Mouse (Mus musculus) neural tube, embryonic 12.5 days (tissue): Measurements from ENCODE around the gene Eif4e2. TPM values are rescaled to one million over a fixed set of nuclear protein-coding genes. Genes with fewer than 3 reads are reported as not detected.

Source experiments
- ATAC-seq: fragments of 200-750 bp; cut with Nextera tagmentation; 2 replicates; pipeline ENCODE4 v1.8.0; 2017; ENCODE audit warnings: low read depth, mild to moderate bottlenecking, moderate TSS enrichment, moderate library complexity; ENCODE audit not compliant: low FRiP score
- H3K27ac ChIP-seq: fragments of 300-500 bp; sonication (generic); 2 replicates; pipeline ENCODE4 v1.5.1; 2016
- H3K27me3 ChIP-seq: fragments of 300-500 bp; sonication (generic); replicated peaks from 2 replicates; pipeline ENCODE4 v1.6.1; 2016; ENCODE audit warnings: mild to moderate bottlenecking
- H3K36me3 ChIP-seq: fragments of 300-500 bp; sonication (generic); 2 replicates; pipeline ENCODE4 v1.6.1; 2016; ENCODE audit warnings: mild to moderate bottlenecking
- H3K4me1 ChIP-seq: fragments of 300-500 bp; sonication (generic); 2 replicates; pipeline ENCODE4 v1.6.1; 2016
- H3K4me2 ChIP-seq: fragments of 300-500 bp; sonication (generic); replicated peaks from 2 replicates; pipeline ENCODE4 v1.6.1; 2016; ENCODE audit warnings: mild to moderate bottlenecking
- H3K4me3 ChIP-seq: fragments of 300-500 bp; sonication (generic); 2 replicates; pipeline ENCODE4 v1.5.1; 2016
- H3K9ac ChIP-seq: fragments of 300-500 bp; sonication (generic); 2 replicates; pipeline ENCODE4 v1.6.1; 2016; ENCODE audit warnings: mild to moderate bottlenecking
- H3K9me3 ChIP-seq: fragments of 300-500 bp; sonication (generic); 2 replicates; pipeline ENCODE4 v1.6.1; 2016; ENCODE audit warnings: mild to moderate bottlenecking
- WGBS: fragments of 180-500 bp; shearing (Covaris S2); methylation state at CpG from one replicate; pipeline ENCODE4 v1.1.7; 2016; 5-methylcytosine and 5-hydroxymethylcytosine counted together
- polyA plus RNA-seq: library from polyadenylated mRNA; unstranded; fragments of >200 nt; fragmentation: Nextera tagmentation; extraction: Ambion mirVana; gene quantifications from 2 replicates; pipeline ENCODE4 v1.2.1, GENCODE M21; 2016

Eif4e2 gene
- polyA plus RNA-seq, 1 experiment from 2014 or later, result 150 TPM

DNA sequence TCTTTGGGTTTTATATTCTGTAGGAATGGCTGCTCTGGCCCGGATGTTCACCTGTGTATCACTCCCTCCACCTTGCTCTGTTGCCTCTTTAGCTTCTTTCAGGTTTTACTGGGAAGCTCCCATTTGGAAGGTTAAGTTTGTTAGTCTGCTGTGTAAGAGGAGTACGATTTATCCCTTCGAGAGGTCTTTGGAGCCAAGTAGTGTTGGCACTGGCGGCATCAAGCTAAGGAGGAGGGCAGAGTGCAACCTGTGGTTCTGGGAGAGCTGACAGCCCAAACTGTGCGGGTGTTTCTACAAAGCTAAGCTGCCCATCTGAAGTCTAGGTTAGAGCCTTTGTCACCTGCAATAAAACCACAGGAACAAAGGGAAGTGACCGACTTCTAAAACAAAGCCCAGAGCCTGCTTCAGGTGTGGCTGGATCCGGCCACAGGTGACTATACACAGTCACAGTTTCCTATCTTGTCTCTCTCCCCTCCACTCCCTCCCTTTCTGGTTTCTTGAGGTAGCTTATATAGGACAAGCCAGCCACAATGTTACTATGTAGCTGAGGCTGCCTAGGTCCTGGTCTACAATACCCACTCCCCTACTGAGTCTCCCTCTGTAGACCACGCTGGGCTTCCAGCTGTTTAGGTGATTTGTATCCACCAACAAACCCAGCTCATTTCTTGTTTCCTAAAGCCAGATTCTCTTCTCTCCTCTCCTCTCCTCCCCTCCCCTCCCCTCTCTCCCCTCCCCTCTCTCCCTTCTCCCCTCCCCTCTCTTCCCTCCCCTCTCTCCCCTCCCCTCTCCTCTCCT, 52.8 kb downstream of the Eif4e2 start:
- Histone ChIP-seq H3K27me3 (peaks cover 76% of the 10 kb centered on the region), H3K9ac (no peak overlapping the region), H3K9me3 (no peaks in the 10 kb centered on the region), H3K27ac (no peak overlapping the region), H3K4me2 (no peak overlapping the region), H3K4me1 (peaks cover 35% of the 10 kb centered on the region), H3K36me3 (no peaks in the 10 kb centered on the region), H3K4me3 (no peak overlapping the region)
- no peak for ATAC-seq
- 14% methylated on average over 8 of the region's 8 CpGs for WGBS

- H3K4me1 ChIP-seq, result peaks cover 21% of the 10 kb centered on the region
- no peak overlapping the region for H3K4me3 ChIP-seq
- 0 out of 2 replicates have a peak overlapping the region, but pooled peaks have one; percentile 36 for H3K4me2 ChIP-seq
- H3K27me3 ChIP-seq, result peaks cover 41% of the 10 kb centered on the region
- H3K36me3 ChIP-seq, result no peaks in the 10 kb centered on the region
- WGBS, result 34% methylated on average over 3 of the region's 3 CpGs
- no peak overlapping the region for H3K9ac ChIP-seq
- no peaks in the 10 kb centered on the region for H3K9me3 ChIP-seq
- no peak for ATAC-seq
- no peak overlapping the region for H3K27ac ChIP-seq
Measured at GRCm38 (mm10) chr1:87270204-87270603, 56.5 kb downstream of the Eif4e2 start.

DNA sequence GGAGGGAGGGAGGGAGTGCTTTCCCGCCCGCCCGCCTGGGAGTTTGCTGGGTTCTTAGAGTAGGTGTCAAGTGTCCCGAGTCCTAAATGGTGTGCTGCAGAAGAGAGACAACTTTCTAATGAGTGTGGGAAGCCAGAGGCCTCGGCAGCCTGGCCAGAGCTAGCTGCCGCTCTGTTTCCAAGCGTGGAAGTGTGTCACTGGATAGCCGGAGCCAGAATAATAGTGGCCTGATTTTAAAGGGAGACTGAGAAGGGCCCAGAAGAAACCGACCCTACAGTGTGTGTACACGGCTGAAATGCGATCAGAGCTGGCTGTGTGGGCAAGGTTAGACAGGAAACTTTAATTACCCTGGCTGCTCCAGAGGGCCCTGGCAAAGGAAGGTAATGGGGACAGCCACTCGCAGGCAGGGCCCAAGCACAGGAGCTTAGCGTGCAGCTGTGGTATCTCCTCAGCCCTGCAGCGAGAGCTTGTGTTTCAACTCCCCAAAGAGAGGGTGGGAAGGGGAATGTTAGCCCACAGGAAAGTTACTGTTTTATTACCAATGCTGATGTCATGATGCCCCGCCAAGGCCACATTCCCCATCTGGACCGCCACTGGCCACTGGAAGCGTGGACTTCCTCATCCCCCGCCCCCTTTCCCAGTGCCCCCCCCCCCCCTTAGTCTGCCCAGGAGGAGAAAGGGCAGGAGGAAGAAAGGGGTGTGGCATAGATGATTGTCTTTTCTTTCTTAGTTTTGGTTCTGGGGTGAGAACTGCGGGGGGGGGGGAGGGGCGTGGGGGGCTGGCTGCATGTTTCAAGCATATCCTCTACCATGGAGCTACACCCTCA, 57.1 kb downstream of the Eif4e2 start:
- no peaks in the 10 kb centered on the region for H3K9me3 ChIP-seq
- H3K27me3 ChIP-seq, result peaks cover 35% of the 10 kb centered on the region
- H3K27ac ChIP-seq, result no peak overlapping the region
- WGBS, result 10% methylated on average over 18 of the region's 20 CpGs
- H3K9ac ChIP-seq, result no peak overlapping the region
- no peaks in the 10 kb centered on the region for H3K36me3 ChIP-seq
- peaks cover 14% of the 10 kb centered on the region for H3K4me1 ChIP-seq
- peak overlapping the region; percentile 36 for H3K4me2 ChIP-seq
- ATAC-seq, result 0 out of 2 replicates have a peak, but pooled peaks have one; percentile 17
- H3K4me3 ChIP-seq, result no peak overlapping the region

DNA sequence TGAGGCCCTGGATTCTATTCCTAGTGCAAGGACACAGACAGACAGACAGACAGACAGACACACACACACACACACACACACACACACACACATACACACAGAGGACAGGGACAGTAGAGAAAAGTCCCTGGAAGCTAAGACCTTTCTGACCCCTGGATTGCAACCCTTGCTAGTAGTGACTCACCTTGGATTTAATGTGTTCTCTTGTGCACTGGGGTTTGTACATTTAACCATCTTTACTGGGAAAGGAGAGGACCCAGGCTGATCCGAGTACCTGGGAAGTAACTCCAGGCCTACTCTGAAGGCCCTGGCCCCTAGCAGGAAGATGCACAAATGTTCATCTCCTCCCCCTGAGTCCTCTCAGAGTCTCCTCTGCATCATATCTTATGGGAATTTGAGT, 57.9 kb downstream of the Eif4e2 start:
- no peak overlapping the region for H3K4me3 ChIP-seq
- no peak overlapping the region for H3K27ac ChIP-seq
- peaks cover 13% of the 10 kb centered on the region for H3K4me1 ChIP-seq
- H3K36me3 ChIP-seq, result no peaks in the 10 kb centered on the region
- H3K4me2 ChIP-seq, result no peak overlapping the region
- WGBS, result 74% methylated on average over 1 of the region's 1 CpGs
- ATAC-seq, result no peak
- H3K9me3 ChIP-seq, result no peaks in the 10 kb centered on the region
- H3K9ac ChIP-seq, result no peak overlapping the region
- peaks cover 27% of the 10 kb centered on the region for H3K27me3 ChIP-seq

DNA sequence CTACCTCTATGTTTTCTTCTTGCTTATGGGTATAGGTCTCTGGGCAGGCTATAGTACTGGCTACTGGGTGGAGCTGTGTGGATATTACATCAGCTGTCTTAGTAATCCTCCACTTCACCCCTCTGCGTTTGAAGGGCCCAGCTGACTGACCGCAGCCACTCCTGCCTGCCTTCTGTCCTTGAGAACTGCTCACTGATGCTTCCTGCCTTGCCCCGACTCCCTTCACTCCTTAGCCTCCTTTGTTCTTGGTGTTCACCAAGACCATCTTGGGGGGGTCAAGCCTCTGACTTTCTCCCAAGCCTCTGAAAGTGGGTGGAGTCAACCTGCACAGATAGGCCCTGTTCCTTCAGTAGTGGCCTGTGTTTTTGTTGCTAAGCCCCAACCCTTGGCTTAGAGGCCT, 58.7 kb downstream of the Eif4e2 start:
- no peak for ATAC-seq
- H3K27ac ChIP-seq, result no peak overlapping the region
- 71% methylated on average over 3 of the region's 3 CpGs for WGBS

GRCm38 (mm10) chr1:87273514-87273942, 59.8 kb downstream of the Eif4e2 start:
- no peak for ATAC-seq
- H3K4me2 ChIP-seq, result no peak overlapping the region

More for the DNA sequence above, 58.7 kb downstream of the Eif4e2 start:
- Histone ChIP-seq H3K27me3 (peaks cover 19% of the 10 kb centered on the region), H3K4me3 (no peak overlapping the region), H3K4me2 (no peak overlapping the region), H3K9ac (no peak overlapping the region), H3K36me3 (no peaks in the 10 kb centered on the region), H3K9me3 (no peaks in the 10 kb centered on the region), H3K4me1 (peaks cover 13% of the 10 kb centered on the region)

GRCm38 (mm10) chr1:87274134-87274533, 60.4 kb downstream of the Eif4e2 start:
- Histone ChIP-seq H3K9ac (no peak overlapping the region), H3K4me3 (no peak overlapping the region), H3K27ac (no peak overlapping the region), H3K9me3 (no peaks in the 10 kb centered on the region), H3K27me3 (peaks cover 5% of the 10 kb centered on the region; the same call in 1 of the 2 replicates), H3K36me3 (no peaks in the 10 kb centered on the region), H3K4me2 (no peak overlapping the region), H3K4me1 (peaks cover 13% of the 10 kb centered on the region)
- WGBS, result 82% methylated on average over 4 of the region's 4 CpGs
- no peak for ATAC-seq

More at GRCm38 (mm10) chr1:87273514-87273942, 59.8 kb downstream of the Eif4e2 start:
- peaks cover 8% of the 10 kb centered on the region; the same call in 1 of the 2 replicates for H3K27me3 ChIP-seq
- no peak overlapping the region for H3K4me3 ChIP-seq
- WGBS, result 82% methylated on average over 3 of the region's 3 CpGs
- no peaks in the 10 kb centered on the region for H3K36me3 ChIP-seq
- no peak overlapping the region for H3K27ac ChIP-seq
- peaks cover 13% of the 10 kb centered on the region for H3K4me1 ChIP-seq
- H3K9me3 ChIP-seq, result no peaks in the 10 kb centered on the region
- H3K9ac ChIP-seq, result no peak overlapping the region

GRCm38 (mm10) chr1:87275151-87275550, 61.4 kb downstream of the Eif4e2 start:
- H3K9ac ChIP-seq, result no peak overlapping the region
- WGBS, result 95% methylated on average over 12 of the region's 12 CpGs

DNA sequence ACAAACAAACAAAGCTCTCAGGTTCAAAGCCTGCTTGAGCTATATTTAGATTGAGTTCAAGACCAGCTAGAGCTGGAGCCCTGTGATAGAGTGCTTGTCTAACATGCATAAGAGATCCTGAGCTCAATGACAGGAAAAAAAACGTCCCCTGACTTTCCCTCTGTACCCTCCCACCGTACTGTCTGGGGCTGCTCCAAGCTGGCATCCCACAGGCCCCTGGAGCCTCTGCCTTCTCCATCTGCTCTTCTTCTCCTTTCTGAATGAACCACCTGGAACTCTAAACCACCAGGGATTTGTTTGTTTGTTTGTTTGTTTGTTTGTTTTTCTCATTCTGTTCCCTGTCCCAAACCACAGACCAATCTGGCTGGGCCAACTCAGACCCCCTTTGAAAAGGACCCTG, 62.3 kb downstream of the Eif4e2 start:
- WGBS, result 52% methylated on average over 2 of the region's 2 CpGs
- Histone ChIP-seq H3K4me3 (no peak overlapping the region), H3K9ac (no peak overlapping the region)

More at GRCm38 (mm10) chr1:87275151-87275550, 61.4 kb downstream of the Eif4e2 start:
- no peaks in the 10 kb centered on the region for H3K9me3 ChIP-seq
- ATAC-seq, result no peak
- H3K27me3 ChIP-seq, result no peaks in the 10 kb centered on the region; the same call in 1 of the 2 replicates
- H3K4me3 ChIP-seq, result no peak overlapping the region
- H3K27ac ChIP-seq, result no peak overlapping the region
- H3K4me1 ChIP-seq, result peaks cover 13% of the 10 kb centered on the region
- no peak overlapping the region for H3K4me2 ChIP-seq
- no peaks in the 10 kb centered on the region for H3K36me3 ChIP-seq

DNA sequence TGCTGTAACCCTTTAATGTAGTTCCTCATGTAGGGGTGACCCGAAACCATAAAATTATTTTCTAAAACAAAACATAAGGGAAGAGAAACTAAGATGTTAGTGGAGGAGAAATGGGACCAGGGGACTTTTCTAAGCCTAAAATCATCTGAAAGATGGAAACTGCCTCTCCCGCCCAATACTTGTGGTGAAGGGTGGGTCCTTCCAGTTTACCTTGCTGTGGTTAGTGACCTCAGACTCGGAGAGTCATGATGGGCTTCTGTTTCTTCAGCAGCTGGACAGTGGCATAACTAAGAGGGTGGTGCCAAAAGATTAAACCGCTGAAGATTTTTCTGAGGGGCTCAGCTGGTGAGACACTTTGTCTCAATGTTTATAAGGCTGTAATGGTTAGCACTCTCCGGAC, 66.6 kb downstream of the Eif4e2 start:
- Histone ChIP-seq H3K4me3 (no peak overlapping the region), H3K9ac (no peak overlapping the region), H3K27ac (no peak overlapping the region), H3K4me2 (no peak overlapping the region), H3K4me1 (no peaks in the 10 kb centered on the region), H3K36me3 (no peaks in the 10 kb centered on the region), H3K27me3 (no peaks in the 10 kb centered on the region), H3K9me3 (no peaks in the 10 kb centered on the region)
- ATAC-seq, result no peak
- WGBS, result 82% methylated on average over 5 of the region's 5 CpGs

More for the DNA sequence above, 62.3 kb downstream of the Eif4e2 start:
- Histone ChIP-seq H3K27ac (no peak overlapping the region), H3K4me2 (no peak overlapping the region), H3K27me3 (no peaks in the 10 kb centered on the region), H3K9me3 (no peaks in the 10 kb centered on the region), H3K4me1 (peaks cover 5% of the 10 kb centered on the region), H3K36me3 (no peaks in the 10 kb centered on the region)
- no peak for ATAC-seq

DNA sequence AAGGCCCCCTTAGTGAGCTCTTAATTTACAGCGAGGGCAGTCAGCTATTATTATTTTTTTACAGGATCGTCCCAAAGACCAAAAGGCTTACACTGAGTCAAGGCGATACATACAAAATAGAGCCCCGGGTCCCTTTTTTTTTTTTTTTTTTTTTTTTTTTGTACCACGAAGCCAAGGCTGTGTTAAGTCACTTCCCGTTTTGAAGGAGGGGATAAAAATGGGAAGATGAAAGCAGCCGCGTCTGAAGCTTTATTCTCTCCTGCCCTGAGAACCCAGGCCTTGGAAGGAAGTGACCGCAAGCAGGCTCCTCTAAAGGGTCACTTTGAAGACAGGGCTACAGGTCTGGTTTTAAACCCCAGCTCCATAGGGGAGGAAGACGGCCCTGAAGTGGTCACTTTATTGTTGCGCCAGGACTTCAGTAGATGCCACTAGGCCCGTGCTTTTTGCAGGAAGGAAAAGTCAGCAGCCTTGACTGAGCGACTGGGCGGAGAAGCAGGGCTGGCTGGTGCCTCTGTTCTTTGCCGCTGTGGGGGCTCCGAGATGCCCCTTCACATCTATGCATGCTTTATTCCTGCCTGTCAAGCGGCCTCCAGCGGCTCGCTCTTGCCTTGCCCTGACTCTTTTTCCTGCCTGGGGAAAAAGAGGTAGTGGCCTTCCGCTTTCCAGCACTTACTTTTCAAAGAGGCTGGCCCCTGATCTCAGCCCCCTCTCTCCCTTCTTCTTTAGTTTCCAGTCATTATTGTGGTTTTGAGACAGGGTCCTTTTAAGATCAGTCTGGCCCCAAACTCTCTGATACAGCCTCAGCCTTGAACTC, 68.1 kb downstream of the Eif4e2 start:
- H3K4me1 ChIP-seq, result no peaks in the 10 kb centered on the region
- no peak for ATAC-seq
- no peak overlapping the region for H3K4me3 ChIP-seq
- no peaks in the 10 kb centered on the region for H3K27me3 ChIP-seq
- H3K27ac ChIP-seq, result no peak overlapping the region
- WGBS, result 14% methylated on average over 20 of the region's 20 CpGs
- peak overlapping the region; percentile 34 for H3K4me2 ChIP-seq
- peaks cover 4% of the 10 kb centered on the region; the same call in 1 of the 2 replicates for H3K9me3 ChIP-seq
- H3K36me3 ChIP-seq, result no peaks in the 10 kb centered on the region
- H3K9ac ChIP-seq, result no peak overlapping the region
